Mouse (Mus musculus): Measurements from ENCODE around the gene Kcnn3.

Gene Kcnn3

DNA sequence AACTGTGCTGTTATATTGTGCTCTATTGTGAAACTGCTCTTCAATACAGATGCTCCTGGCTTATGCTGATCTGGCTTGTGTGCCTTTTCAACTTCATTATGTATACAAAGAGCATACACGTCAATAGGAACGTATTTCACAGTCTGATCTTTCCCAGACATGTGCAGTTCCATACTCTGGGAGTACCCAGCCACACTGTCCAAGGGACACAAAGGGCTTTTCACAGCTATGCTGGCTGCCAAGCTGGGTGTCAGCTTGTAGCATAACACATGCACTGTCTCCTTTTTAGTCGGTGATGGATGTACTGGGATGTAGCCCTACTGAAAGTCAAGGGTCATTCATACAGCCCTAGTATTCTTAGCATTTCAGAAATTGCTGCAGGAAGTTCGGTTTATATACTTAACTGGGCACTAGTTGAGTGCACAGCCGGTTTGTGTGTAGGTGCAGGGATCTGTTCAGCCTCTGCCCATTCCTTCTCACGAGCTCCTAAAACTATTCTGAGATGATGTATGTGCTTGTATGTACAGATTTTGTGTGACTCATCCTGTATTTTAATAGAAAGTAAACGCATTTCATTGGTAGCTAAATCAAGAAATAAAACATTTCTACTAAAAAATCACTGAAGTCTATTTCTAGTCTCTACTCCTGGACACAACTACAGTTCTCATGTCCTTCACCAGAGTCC is 203.6 kb downstream of the Kcnn3 start:
- intact Hi-C loops (cut with DNase I): no loop called here
